Mouse (Mus musculus) myocyte (in vitro differentiated cells): ENCODE measurements around the gene Fam117b. TPM values are rescaled to one million over a fixed set of nuclear protein-coding genes. Genes with fewer than 3 reads are reported as not detected.
A peak's percentile ranks its signal among the peaks of the same experiment; 100 is the strongest.

ENCODE experiments used
- H3K27me3 ChIP-seq: one replicate; pipeline ENCODE4 v1.6.1; 2011; ENCODE audit not compliant: control insufficient read depth, insufficient read depth, insufficient read length
- H3K36me3 ChIP-seq: one replicate; pipeline ENCODE4 v1.6.1; 2011; ENCODE audit not compliant: control insufficient read depth, insufficient read depth
- H3K4me2 ChIP-seq: one replicate; pipeline ENCODE4 v1.6.1; 2011; ENCODE audit warnings: low read depth, control low read depth
- H3K4me3 ChIP-seq: one replicate; pipeline ENCODE4 v1.5.1; 2011; ENCODE audit warnings: mild to moderate bottlenecking, control low read depth, moderate library complexity
- H3K79me2 ChIP-seq: one replicate; pipeline ENCODE4 v1.6.1; 2011; ENCODE audit not compliant: control insufficient read depth, insufficient read depth
- H3ac ChIP-seq: one replicate; pipeline ENCODE4 v1.6.1; 2011; ENCODE audit not compliant: control insufficient read depth, insufficient read length
- CEBPB ChIP-seq: IDR thresholded peaks from 2 replicates; pipeline ENCODE4 v1.6.1; 2011; ENCODE audit warnings: mild to moderate bottlenecking, moderate library complexity; ENCODE audit not compliant: poor library complexity, insufficient read depth, severe bottlenecking
- E2F4 ChIP-seq: IDR thresholded peaks from one replicate; pipeline ENCODE4 v1.6.1; 2011; ENCODE audit warnings: mild to moderate bottlenecking, control low read depth, moderate library complexity; ENCODE audit not compliant: insufficient read depth
- MAX ChIP-seq: IDR thresholded peaks from one replicate; pipeline ENCODE4 v1.6.1; 2011; ENCODE audit warnings: low read depth, mild to moderate bottlenecking, control low read depth
- MYOD1 ChIP-seq, 3 experiments: IDR thresholded peaks; one replicate each; pipeline ENCODE4 v1.6.1; 2011; ENCODE audit warnings: control low read depth in 2 of 3, low read depth in 2 of 3, mild to moderate bottlenecking in 2 of 3, moderate library complexity in 1 of 3; ENCODE audit not compliant: insufficient read length in 2 of 3, control insufficient read depth in 1 of 3
- MYOG ChIP-seq, 3 experiments: IDR thresholded peaks; one replicate each; pipeline ENCODE4 v1.6.1; 2011; ENCODE audit warnings: control low read depth in 2 of 3, low read depth in 2 of 3, mild to moderate bottlenecking in 2 of 3; ENCODE audit not compliant: insufficient read length in 2 of 3, control insufficient read depth in 1 of 3, insufficient read depth in 1 of 3
- POLR2A ChIP-seq: IDR thresholded peaks from one replicate; pipeline ENCODE4 v1.6.1; 2011; ENCODE audit warnings: low read depth, mild to moderate bottlenecking, control low read depth, moderate library complexity; ENCODE audit not compliant: insufficient read length
- POLR2AphosphoS2 ChIP-seq: IDR thresholded peaks from one replicate; pipeline ENCODE4 v1.6.1; 2011; ENCODE audit warnings: low read depth, control low read depth; ENCODE audit not compliant: insufficient read length
- REST ChIP-seq: IDR thresholded peaks from one replicate; pipeline ENCODE4 v1.6.1; 2011; ENCODE audit warnings: mild to moderate bottlenecking, control low read depth, moderate library complexity; ENCODE audit not compliant: insufficient read depth, insufficient read length
- SRF ChIP-seq: IDR thresholded peaks from one replicate; pipeline ENCODE4 v1.6.1; 2011; ENCODE audit warnings: low read depth; ENCODE audit not compliant: control insufficient read depth, insufficient read length
- TCF12 ChIP-seq: IDR thresholded peaks from one replicate; pipeline ENCODE4 v1.6.1; 2011; ENCODE audit warnings: mild to moderate bottlenecking, control low read depth; ENCODE audit not compliant: poor library complexity, insufficient read depth, severe bottlenecking
- TCF3 ChIP-seq: IDR thresholded peaks from one replicate; pipeline ENCODE4 v1.6.1; 2011; ENCODE audit warnings: low read depth, control low read depth; ENCODE audit not compliant: insufficient read length
- USF1 ChIP-seq: IDR thresholded peaks from one replicate; pipeline ENCODE4 v1.6.1; 2011; ENCODE audit warnings: low read depth, mild to moderate bottlenecking, control low read depth, moderate library complexity
- polyA plus RNA-seq: library from polyadenylated mRNA; unstranded; fragments of >200 nt; fragmentation: generic; extraction: Trizol; gene quantifications from one replicate; pipeline ENCODE4 v1.2.1, GENCODE M21; 2012; ENCODE audit warnings: missing spikeins

Fam117b gene
- polyA plus RNA-seq, 1 experiment: 4.3 TPM

- H3K4me3 ChIP-seq: no peak overlapping the region
- no peak overlapping the region for H3ac ChIP-seq
- no peaks in the 10 kb centered on the region for H3K27me3 ChIP-seq
- H3K4me2 ChIP-seq: no peak overlapping the region
- TF ChIP-seq TCF12: no peak
- no peak for TF ChIP-seq POLR2AphosphoS2
- TF ChIP-seq MYOD1 (IDR thresholded peaks at IDR 0.05; ENCODE audit: control insufficient read depth in 1 of 3, insufficient read length in 2 of 3, low read depth in 2 of 3): no peak
- no peak for TF ChIP-seq MAX
- no peak for TF ChIP-seq REST
- TF ChIP-seq CEBPB: no peak
- no peak for TF ChIP-seq SRF
- no peak for TF ChIP-seq USF1
- no peak for TF ChIP-seq MYOG (IDR thresholded peaks at IDR 0.05; ENCODE audit: control insufficient read depth in 1 of 3, insufficient read depth in 1 of 3, insufficient read length in 2 of 3, low read depth in 2 of 3)
- H3K36me3 ChIP-seq: no peaks in the 10 kb centered on the region
- H3K79me2 ChIP-seq: no peaks in the 10 kb centered on the region
Observed at GRCm38 (mm10) chr1:59901082-59901876, 11.5 kb upstream of the Fam117b start.

GRCm38 (mm10) chr1:59902634-59903033, 10.2 kb upstream of the Fam117b start:
- Histone ChIP-seq H3K79me2 (no peaks in the 10 kb centered on the region), H3K27me3 (no peaks in the 10 kb centered on the region), H3K4me3 (no peak overlapping the region), H3ac (no peak overlapping the region), H3K4me2 (peak overlapping the region; percentile 39), H3K36me3 (no peaks in the 10 kb centered on the region)
- no peak for TF ChIP-seq E2F4
- peak in 2 of 3 experiments; percentile 33 to 69 for TF ChIP-seq MYOD1 (IDR thresholded peaks at IDR 0.05; ENCODE audit: control insufficient read depth in 1 of 3, insufficient read length in 2 of 3, low read depth in 2 of 3)
- no peak for TF ChIP-seq CEBPB

GRCm38 (mm10) chr1:59904630-59905295, 8.0 kb upstream of the Fam117b start:
- Histone ChIP-seq H3K4me2 (no peak overlapping the region), H3K4me3 (no peak overlapping the region), H3K79me2 (no peaks in the 10 kb centered on the region), H3K36me3 (no peaks in the 10 kb centered on the region), H3ac (no peak overlapping the region), H3K27me3 (no peaks in the 10 kb centered on the region)
- TF ChIP-seq SRF (no peak), CEBPB (peak; percentile 70; the same call in 1 of the 2 replicates), TCF3 (no peak)

DNA sequence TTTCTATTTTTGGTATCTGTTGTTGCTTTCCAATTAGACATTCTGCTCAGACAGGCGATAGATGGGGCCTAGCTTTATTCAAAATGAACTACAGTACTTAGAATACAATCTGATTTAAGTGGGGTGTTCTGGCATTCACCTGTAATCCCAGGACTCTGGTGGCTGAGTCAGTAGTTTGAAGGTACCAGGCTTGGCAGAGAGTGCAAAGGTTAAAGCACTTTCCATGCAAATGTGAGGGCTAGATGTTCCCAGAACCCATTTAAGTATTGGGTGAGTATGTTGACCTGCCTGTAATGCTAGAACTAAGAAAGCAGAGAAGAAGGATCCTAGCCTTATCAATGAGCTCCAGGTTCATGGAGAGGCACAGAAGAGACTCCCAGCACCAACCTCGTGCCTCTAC, 6.9 kb upstream of the Fam117b start:
- H3ac ChIP-seq: no peak overlapping the region
- no peaks in the 10 kb centered on the region for H3K36me3 ChIP-seq
- H3K4me2 ChIP-seq: no peak overlapping the region
- no peaks in the 10 kb centered on the region for H3K79me2 ChIP-seq
- H3K27me3 ChIP-seq: no peaks in the 10 kb centered on the region
- no peak overlapping the region for H3K4me3 ChIP-seq
- no peak for TF ChIP-seq TCF3
- TF ChIP-seq TCF12: no peak
- no peak for TF ChIP-seq MAX
- TF ChIP-seq CEBPB: no peak
- TF ChIP-seq REST: no peak
- no peak for TF ChIP-seq MYOD1 (IDR thresholded peaks at IDR 0.05; ENCODE audit: control insufficient read depth in 1 of 3, insufficient read length in 2 of 3, low read depth in 2 of 3)
- no peak for TF ChIP-seq MYOG (IDR thresholded peaks at IDR 0.05; ENCODE audit: control insufficient read depth in 1 of 3, insufficient read depth in 1 of 3, insufficient read length in 2 of 3, low read depth in 2 of 3)
- no peak for TF ChIP-seq POLR2A
- TF ChIP-seq POLR2AphosphoS2: no peak
- no peak for TF ChIP-seq SRF

GRCm38 (mm10) chr1:59906819-59907521, 5.8 kb upstream of the Fam117b start:
- Histone ChIP-seq H3K4me2 (no peak overlapping the region), H3K79me2 (no peaks in the 10 kb centered on the region), H3K36me3 (no peaks in the 10 kb centered on the region), H3K27me3 (no peaks in the 10 kb centered on the region), H3K4me3 (no peak overlapping the region), H3ac (no peak overlapping the region)
- TF ChIP-seq MYOD1 (IDR thresholded peaks at IDR 0.05; ENCODE audit: control insufficient read depth in 1 of 3, insufficient read length in 2 of 3, low read depth in 2 of 3) (no peak), TCF3 (no peak), E2F4 (no peak), CEBPB (no peak), MYOG (IDR thresholded peaks at IDR 0.05; ENCODE audit: control insufficient read depth in 1 of 3, insufficient read depth in 1 of 3, insufficient read length in 2 of 3, low read depth in 2 of 3) (no peak), SRF (no peak)
